ENCODE assay signal across 8 mouse cellular contexts in genomic region chr6:101650348-101650747, GRCm38 (mm10).
DNase-seq lines count a peak whose midpoint lies in the region.

No protein-coding gene starts in this region.

- peak; percentile 78 for DNase-seq in 3T3-L1 (ENCODE audit: low read depth, low spot score)
- DNase-seq in adrenal gland, postnatal 10 days, result peak; percentile 74
- DNase-seq in embryo, embryonic 10 days (ENCODE audit: low spot score), result peak; percentile 72
- peak; percentile 73 to 79 for DNase-seq in frontal cortex, postnatal 36 days (ENCODE audit: low spot score in 2 of 2)
- DNase-seq in hindlimb bud, embryonic 11.5 days (ENCODE audit: extremely low spot score, low read depth, low spot score), result peak; percentile 26
- peak; percentile 77 to 80 for DNase-seq in layer of hippocampus, postnatal 10 days (ENCODE audit: low spot score in 2 of 2)
- peak; percentile 14 to 24 for DNase-seq in lung, adult 18-20 months
- peak; percentile 15 for DNase-seq in retina, adult 2 months (ENCODE audit: low read depth, low spot score)

Comparison
In these comparisons a context has a peak if more than half of its experiments do, and no peak if none do; other contexts are left out.
1. Peak in every context shown above with its lines: DNase-seq.
2. DNase-seq: peak in every context shown above with its lines; median percentile 78 in layer of hippocampus, postnatal 10 days; 78 in 3T3-L1; 76 in frontal cortex, postnatal 36 days; 74 in adrenal gland, postnatal 10 days; 72 in embryo, embryonic 10 days; 26 in hindlimb bud, embryonic 11.5 days; 19 in lung, adult 18-20 months; 15 in retina, adult 2 months.